Mouse (Mus musculus) heart, postnatal 36 days (tissue): ENCODE measurements around the gene Sbk3. TPM values are rescaled to one million over a fixed set of nuclear protein-coding genes. Genes with fewer than 3 reads are reported as not detected.

Source experiments
- DNase-seq, 2 experiments: peaks; one replicate each; pipeline ENCODE4 v3.0.0; 2021 to 2022
- intact Hi-C: fragments of 180-260 bp; cut with DNase I; formaldehyde crosslinking; loops from one replicate; pipeline ENCODE4 v1.15.1; 2025
- total RNA-seq, 2 experiments: library from RNA; stranded (reverse); gene quantifications; 2 replicates each; pipeline ENCODE4 v1.2.3; 2021

The Sbk3 gene
- total RNA-seq, 2 experiments from 2014 or later: 31.5 to 45.5 TPM

GRCm38 (mm10) chr7:4940068-4940479 is 30.9 kb downstream of the Sbk3 start:
- DNase-seq: peak; percentile 86 to 90
- intact Hi-C loops: loop anchor here (1.0 to 10.0 kb wide), 3 partner anchors 29 to 315 kb away; partner anchors contain the start of gene Ube2s

- intact Hi-C loops: loop anchor here (2.0 kb wide), 1 partner anchor 382 kb away; no protein-coding TSS in a partner anchor
- peak; percentile 78 to 88 for DNase-seq
Observed at GRCm38 (mm10) chr7:4938456-4938855, 32.5 kb downstream of the Sbk3 start.

GRCm38 (mm10) chr7:4937392-4937791 is 33.6 kb downstream of the Sbk3 start:
- no peak for DNase-seq
- intact Hi-C loops: no loop called here

DNA sequence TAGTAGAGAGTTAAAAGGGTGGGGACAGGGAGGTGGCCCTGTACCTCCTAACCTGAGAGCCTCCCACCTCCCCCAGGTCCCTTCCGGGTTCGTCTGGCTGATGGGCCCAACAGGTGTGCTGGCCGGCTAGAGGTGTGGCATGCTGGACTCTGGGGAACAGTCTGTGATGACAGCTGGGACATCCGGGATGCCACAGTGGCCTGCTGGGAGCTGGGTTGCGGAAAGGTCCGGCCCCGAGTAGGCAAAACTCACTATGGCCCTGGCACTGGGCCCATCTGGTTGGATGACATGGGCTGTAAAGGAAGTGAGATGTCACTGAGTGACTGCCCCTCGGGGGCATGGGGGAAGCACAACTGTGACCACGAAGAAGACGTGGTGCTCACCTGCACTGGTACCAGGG is 34.1 kb downstream of the Sbk3 start:
- no peak for DNase-seq
- intact Hi-C loops: no loop called here

DNA sequence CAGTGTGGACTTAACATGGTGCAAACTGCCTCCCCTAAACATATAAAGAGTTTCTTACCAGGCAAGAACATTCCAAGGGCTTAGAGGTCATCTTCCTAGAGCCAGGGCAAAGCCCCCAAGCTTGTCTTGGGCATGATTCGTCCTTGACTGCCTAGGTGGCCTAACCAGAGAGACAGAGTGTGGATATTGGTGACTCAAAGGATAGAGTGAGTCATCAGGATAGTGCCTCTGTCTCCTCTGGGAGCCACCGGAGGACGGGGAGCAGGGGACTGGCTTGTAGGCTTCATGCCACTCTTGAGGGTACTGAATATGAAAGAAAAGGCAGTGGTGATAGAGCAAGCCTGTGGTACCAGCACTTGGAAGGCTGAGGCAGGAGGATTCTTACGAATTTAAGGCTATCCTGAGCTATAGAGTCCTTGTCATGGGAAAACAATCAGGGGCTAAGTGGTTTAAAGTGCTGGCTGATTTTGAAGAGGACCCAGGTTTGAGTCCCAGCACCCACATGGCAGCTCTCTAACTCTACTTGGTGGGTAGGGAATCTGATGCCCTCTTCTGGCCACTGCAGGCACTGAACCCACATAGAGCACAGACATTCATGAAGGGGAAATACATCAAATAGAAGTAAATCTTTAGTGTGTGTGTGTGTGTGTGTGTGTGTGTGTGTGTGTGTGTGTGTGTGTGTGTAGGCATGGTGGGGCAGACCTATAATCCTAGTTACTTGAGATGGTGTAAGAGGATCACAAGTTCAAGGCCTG is 36.6 kb downstream of the Sbk3 start:
- DNase-seq: no peak
- intact Hi-C loops: no loop called here

- intact Hi-C loops: no loop called here
- no peak for DNase-seq
Observed at GRCm38 (mm10) chr7:4933103-4933502, 37.9 kb downstream of the Sbk3 start.

DNA sequence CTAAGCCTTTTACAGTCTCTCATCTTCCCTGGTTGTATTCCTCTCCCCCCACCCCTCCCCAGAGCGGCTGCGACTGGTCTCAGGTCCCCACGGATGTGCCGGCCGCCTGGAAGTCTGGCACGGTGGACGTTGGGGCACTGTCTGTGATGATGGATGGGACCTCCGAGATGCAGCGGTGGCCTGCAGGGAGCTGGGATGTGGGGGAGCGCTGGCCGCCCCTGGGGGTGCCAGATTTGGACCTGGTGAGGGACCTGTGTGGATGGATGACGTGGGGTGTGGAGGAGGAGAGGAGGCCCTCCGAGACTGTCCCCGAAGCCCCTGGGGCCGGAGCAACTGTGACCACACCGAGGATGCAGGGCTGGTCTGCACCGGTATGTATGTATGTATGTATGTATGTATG is 42.6 kb downstream of the Sbk3 start:
- intact Hi-C loops: loop anchor here (10.0 kb wide), 3 partner anchors 274 to 784 kb away; partner anchors contain the start of gene Ppp6r1
- no peak for DNase-seq

DNA sequence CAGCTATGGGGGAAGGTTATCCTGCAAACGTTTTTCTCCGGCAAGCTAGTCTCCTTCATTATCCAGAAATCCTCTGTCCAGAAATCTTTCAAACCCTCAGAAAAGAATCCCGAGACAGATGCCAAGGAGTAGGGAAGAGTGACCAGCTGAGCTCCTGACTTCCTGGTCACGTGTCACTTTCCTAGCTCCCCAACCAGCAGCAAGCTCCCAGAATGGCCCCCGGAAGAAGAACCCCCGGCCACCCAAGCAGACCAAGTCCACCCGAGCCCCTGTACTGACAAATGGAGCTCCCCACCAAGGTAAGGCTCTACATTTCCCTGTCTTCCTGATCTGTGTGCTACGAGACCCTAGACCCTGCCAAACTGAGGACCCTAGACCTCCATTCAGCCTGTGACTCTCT is 43.3 kb downstream of the Sbk3 start:
- intact Hi-C loops: loop anchor here (10.0 kb wide), 3 partner anchors 273 to 783 kb away; partner anchors contain the start of gene Ppp6r1
- no peak for DNase-seq

DNA sequence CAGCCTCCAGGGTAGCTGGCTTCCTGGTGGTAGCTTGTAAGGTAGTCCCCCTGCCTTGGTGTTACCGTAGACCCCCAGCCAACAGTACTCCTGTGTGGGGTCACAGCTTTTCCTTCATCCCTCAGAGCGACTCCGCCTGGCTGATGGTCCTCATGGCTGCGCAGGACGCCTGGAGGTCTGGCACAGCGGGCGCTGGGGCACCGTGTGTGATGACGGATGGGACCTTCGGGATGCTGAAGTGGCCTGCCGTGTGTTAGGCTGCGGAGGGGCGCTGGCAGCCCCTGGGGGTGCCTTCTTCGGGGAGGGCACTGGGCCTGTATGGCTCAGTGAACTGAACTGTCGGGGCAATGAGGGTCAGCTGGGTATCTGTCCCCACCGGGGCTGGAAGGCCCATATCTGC is 44.1 kb downstream of the Sbk3 start:
- intact Hi-C loops: loop anchor here (10.0 kb wide), 3 partner anchors 272 to 782 kb away; partner anchors contain the start of gene Ppp6r1

GRCm38 (mm10) chr7:4925441-4926381 is 45.3 kb downstream of the Sbk3 start, which contains the start of gene Ssc5d:
Gene Ssc5d (plus strand): TSS chr7:4925785.
- intact Hi-C loops: loop anchor here (10.0 kb wide), 3 partner anchors 271 to 781 kb away; partner anchors contain the start of gene Ppp6r1
- peak; percentile 50 to 64 for DNase-seq

More for the DNA sequence above, 44.1 kb downstream of the Sbk3 start:
- no peak for DNase-seq

GRCm38 (mm10) chr7:4924891-4925301 is 46.1 kb downstream of the Sbk3 start:
- DNase-seq: peak; percentile 45 to 52
- intact Hi-C loops: loop anchor here (1.0 to 10.0 kb wide), 4 partner anchors 10 to 780 kb away; partner anchors contain the start of genes Ppp6r1 and Zfp628

DNA sequence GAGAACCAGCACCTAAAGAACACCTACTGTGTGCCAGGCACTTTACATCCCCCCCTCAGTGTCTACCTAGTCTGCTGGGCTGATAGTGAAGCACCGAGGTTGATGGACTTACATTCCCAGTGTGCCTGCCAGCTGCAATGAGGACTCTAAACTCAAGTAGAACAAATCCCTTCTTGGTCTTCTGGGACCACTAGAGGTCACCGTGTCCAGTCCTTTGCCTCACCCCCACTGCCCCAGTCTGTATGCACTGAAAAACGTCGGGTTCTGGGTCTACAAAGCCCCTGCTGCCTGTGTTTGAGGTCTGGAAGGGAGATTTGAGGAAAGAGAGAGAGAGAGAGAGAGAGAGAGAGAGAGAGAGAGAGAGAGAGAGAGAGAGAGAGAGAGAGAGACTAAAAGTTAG is 46.5 kb downstream of the Sbk3 start:
- intact Hi-C loops: loop anchor here (1.0 to 10.0 kb wide), 4 partner anchors 9 to 780 kb away; partner anchors contain the start of genes Ppp6r1 and Zfp628
- DNase-seq: no peak

DNA sequence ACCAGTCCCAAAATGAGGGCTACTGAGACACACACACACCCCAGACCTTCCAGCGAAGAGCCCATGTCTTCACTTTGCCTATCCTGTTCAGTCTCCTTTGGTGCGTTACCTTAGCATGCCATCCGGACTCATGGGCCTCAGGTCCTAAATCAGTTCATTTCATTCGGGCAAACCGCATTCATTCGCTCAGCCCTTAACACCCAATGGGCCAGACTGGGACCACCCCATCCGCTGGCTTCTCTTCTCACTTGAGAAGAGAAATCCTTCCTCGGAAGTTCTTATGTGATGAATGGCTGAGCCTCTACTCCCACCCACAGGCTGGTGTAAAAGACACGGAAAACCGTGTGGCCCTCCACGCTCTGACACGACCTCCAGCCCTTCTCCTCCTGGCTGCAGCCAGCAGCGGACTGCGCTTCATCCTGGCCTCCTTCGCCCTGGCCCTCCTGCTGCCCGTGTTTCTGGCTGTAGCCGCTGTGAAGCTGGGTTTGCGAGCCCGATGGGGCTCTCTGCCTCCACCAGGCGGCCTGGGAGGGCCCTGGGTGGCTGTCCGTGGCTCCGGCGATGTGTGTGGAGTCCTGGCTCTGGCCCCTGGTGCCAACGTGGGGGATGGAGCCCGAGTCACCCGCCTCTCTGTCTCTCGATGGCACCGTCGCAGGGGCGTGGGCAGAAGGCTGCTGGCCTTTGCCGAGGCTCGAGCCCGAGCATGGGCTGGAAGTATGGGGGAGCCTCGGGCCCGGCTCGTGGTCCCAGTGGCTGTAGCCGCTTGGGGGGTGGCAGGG is 47.2 kb downstream of the Sbk3 start:
- intact Hi-C loops: loop anchor here (1.0 to 10.0 kb wide), 4 partner anchors 8 to 779 kb away; partner anchors contain the start of genes Ppp6r1 and Zfp628
- DNase-seq: peak; percentile 48 to 66

DNA sequence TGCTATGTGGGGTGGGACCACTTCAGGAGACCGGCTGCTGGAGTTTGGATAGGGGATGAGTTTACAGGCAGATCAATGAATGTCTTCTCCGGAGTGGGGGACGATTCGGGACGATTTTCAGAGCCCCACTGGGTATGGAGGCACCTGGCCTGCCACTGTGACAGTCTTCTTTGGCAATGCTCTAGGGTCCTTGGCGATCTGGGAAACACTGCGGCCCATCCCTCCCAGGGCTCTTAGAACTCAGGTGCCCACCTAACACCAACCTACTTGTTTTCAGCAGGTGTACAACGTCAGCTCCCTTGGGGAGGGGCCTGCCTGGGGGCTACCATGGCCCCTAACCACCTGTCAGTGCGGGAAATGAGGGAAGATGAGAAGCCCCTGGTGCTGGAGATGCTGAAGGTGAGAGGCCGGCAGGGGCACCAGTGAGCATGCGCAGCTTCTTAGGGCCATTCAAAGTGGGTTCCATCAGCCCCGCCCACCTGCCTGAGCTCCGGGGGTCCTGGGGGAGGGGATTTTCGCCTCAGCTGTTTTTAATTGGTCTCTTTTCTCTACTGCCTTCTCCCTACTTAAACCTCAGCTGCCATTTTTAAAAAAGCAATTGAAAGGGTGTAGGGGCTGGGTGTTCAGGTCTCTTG is 47.9 kb downstream of the Sbk3 start:
- intact Hi-C loops: loop anchor here (10.0 kb wide), 3 partner anchors 268 to 778 kb away; partner anchors contain the start of gene Ppp6r1
- DNase-seq: no peak

- intact Hi-C loops: loop anchor here (10.0 kb wide), 3 partner anchors 268 to 778 kb away; partner anchors contain the start of gene Ppp6r1
- DNase-seq: peak; percentile 60 to 67
Observed at GRCm38 (mm10) chr7:4922508-4922907, 48.5 kb downstream of the Sbk3 start.

DNA sequence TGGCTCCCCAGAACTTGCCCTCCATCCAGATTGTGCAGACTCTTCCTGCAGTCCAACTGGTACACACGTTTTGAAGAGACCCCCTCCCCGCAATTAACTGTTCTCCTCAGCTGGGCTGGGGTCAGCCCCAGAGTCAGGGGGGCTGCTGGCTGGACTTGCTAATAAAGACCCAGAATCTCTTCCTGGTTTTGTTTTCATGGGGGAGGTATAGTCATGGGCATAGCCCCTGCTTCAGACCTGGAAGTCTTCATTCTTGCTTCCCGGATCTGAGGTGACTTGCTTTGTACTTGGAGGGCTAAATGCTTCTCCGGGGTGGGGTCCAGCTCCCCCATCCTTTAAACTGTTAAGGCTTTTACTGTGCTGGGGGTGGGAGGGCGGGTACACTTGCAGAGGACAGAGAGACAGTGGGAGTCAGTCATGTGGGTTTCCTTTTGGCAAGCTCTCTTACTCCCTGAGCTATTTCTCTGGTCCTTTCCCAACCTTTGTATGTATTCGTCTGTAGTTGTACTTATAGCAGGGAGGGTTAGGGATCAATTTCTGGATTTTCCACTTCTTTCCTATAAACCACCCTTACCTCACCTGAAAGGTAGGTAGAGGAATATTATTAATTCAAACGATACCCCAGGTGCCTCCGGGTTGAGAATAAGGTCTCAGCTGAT is 49.0 kb downstream of the Sbk3 start, which contains the start of gene Nat14:
Nat14 (plus strand) TSS at position 205 of the 659 bp plus-strand sequence.
- intact Hi-C loops: loop anchor here (10.0 kb wide), 3 partner anchors 267 to 777 kb away; partner anchors contain the start of gene Ppp6r1
- DNase-seq: no peak

GRCm38 (mm10) chr7:4920976-4921823 is 49.8 kb downstream of the Sbk3 start:
- intact Hi-C loops: loop anchor here (10.0 kb wide), 3 partner anchors 266 to 776 kb away; partner anchors contain the start of gene Ppp6r1
- DNase-seq: no peak
